Mouse (Mus musculus) cerebellum, adult 11 months (tissue): Measurements from ENCODE around the gene Rhbg.
A peak's percentile ranks its signal among the peaks of the same experiment; 100 is the strongest.

ENCODE experiments used
- DNase-seq: peaks from one replicate; pipeline ENCODE4 v3.0.0; 2022

The Rhbg gene

GRCm38 (mm10) chr3:88206500-88206899, 48.0 kb downstream of the Rhbg start:
- DNase-seq, result peak; percentile 25

- peak; percentile 19 for DNase-seq
Observed at GRCm38 (mm10) chr3:88205563-88206491, 48.7 kb downstream of the Rhbg start.

- peak; percentile 19 for DNase-seq
Observed at GRCm38 (mm10) chr3:88205176-88205562, 49.3 kb downstream of the Rhbg start.

GRCm38 (mm10) chr3:88204751-88205150, 49.8 kb downstream of the Rhbg start:
- DNase-seq, result no peak

- peak; percentile 19 for DNase-seq
Observed at GRCm38 (mm10) chr3:88203999-88204700, 50.4 kb downstream of the Rhbg start.

- peak; percentile 13 for DNase-seq
Observed at GRCm38 (mm10) chr3:88203456-88203855, 51.1 kb downstream of the Rhbg start.

GRCm38 (mm10) chr3:88202986-88203385, 51.5 kb downstream of the Rhbg start:
- no peak for DNase-seq

GRCm38 (mm10) chr3:88201640-88202039, 52.9 kb downstream of the Rhbg start:
- peak; percentile 20 for DNase-seq

GRCm38 (mm10) chr3:88200972-88201330, 53.6 kb downstream of the Rhbg start:
- DNase-seq, result no peak

GRCm38 (mm10) chr3:88200161-88200971, 54.1 kb downstream of the Rhbg start:
- peak; percentile 53 for DNase-seq

GRCm38 (mm10) chr3:88199541-88200110, 54.9 kb downstream of the Rhbg start:
- no peak for DNase-seq

GRCm38 (mm10) chr3:88198505-88199020, 55.9 kb downstream of the Rhbg start:
- DNase-seq, result no peak

- DNase-seq, result no peak
Observed at GRCm38 (mm10) chr3:88197741-88198504, 56.6 kb downstream of the Rhbg start.
